In the genomic region with DNA sequence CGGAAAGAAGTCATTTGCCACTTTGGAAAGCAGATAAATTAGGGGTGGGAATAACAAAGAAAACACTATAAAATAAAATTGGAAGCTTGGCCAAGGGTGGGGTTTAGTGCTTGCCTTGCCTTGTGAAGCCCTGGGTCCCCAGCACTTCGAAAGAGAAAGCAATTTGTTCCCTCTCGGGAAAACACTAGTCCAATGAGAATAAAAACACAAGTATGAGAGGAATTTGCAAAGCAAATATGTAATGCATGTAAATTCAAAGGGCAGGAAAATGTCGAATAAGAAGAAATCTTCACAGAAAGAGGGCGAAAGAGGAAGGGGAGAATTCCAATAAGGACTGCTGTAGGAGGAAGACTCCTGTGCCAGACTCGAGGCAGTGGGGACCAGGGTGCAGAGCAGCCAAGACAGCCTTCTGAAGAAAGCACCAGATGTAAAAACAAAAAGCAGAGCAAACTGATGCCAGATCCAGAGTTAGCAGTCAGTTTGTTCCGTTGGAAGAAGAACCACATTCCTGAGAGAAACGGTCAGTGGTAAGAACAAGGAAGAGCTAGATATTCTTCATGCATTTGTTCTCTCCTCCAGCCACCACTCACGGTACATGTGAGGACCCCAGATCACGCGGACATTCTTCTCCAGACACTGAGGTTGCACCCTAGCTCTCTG, we compare ENCODE assay signal across 14 mouse cellular contexts. TPM values are rescaled to one million over a fixed set of nuclear protein-coding genes. Genes with fewer than 3 reads are reported as not detected.
DNase-seq lines count a peak whose midpoint lies in the region; ATAC-seq and TF ChIP-seq lines count a peak whose summit lies in the region.
"Had no signal": no experiment of that assay in that cellular context is flagged by ENCODE, and none has a peak within 500 bp of the region (broad histone marks: within the 10 kb centered on the region; RNA-seq: fewer than 3 reads in every experiment).

No protein-coding gene starts in this region.

- H3K4me2 ChIP-seq in heart, embryonic 15.5 days, result peak overlapping the region; percentile 16
- peak overlapping the region; percentile 72 for H3K4me2 ChIP-seq in myocyte (ENCODE audit: low read depth)
- H3K4me2 ChIP-seq in forebrain, embryonic 15.5 days (replicated peaks), result no peak overlapping the region
- H3K4me2 ChIP-seq: limb, embryonic 13.5 days had no signal

- no peak for ATAC-seq in heart, embryonic 15.5 days (replicated peaks; ENCODE audit: insufficient number of reproducible peaks, insufficient read depth, low FRiP score, low read depth)
- no peak for ATAC-seq in forebrain, embryonic 15.5 days (replicated peaks)

- no peak for DNase-seq in kidney, adult 2 months
- no peak for DNase-seq in kidney, postnatal 10 days
- DNase-seq in spleen, postnatal 36 days (ENCODE audit: low spot score in 2 of 2), result no peak
- DNase-seq: kidney, adult 18-20 months; layer of hippocampus, postnatal 36 days; thymus, postnatal 14 days had no signal

- H3K36me3 ChIP-seq in kidney, adult 2 months (ENCODE audit: control insufficient read depth, insufficient read depth, low read length), result no peaks in the 10 kb centered on the region
- no peaks in the 10 kb centered on the region for H3K36me3 ChIP-seq in heart, embryonic 15.5 days
- H3K36me3 ChIP-seq in myocyte (ENCODE audit: control insufficient read depth, insufficient read depth), result no peaks in the 10 kb centered on the region
- H3K36me3 ChIP-seq in forebrain, embryonic 15.5 days, result no peaks in the 10 kb centered on the region
- H3K36me3 ChIP-seq: limb, embryonic 13.5 days had no signal

- peak overlapping the region; percentile 68 for H3K27ac ChIP-seq in kidney, adult 2 months (ENCODE audit: insufficient read depth, low read depth, low read length)
- peak overlapping the region; percentile 7; the same call in 1 of the 2 replicates for H3K27ac ChIP-seq in brown adipose tissue, adult 24 weeks (replicated peaks; ENCODE audit: low read depth, low read length)
- peak overlapping the region; percentile 43 for H3K27ac ChIP-seq in heart, embryonic 15.5 days
- H3K27ac ChIP-seq in forebrain, embryonic 15.5 days (replicated peaks), result no peak overlapping the region
- H3K27ac ChIP-seq: limb, embryonic 13.5 days had no signal

- H3K4me1 ChIP-seq in kidney, adult 2 months (ENCODE audit: control insufficient read depth, insufficient read depth, low read length), result peaks cover 3% of the 10 kb centered on the region; the same call in 1 of the 2 replicates
- peaks cover 11% of the 10 kb centered on the region; the same call in 1 of the 2 replicates for H3K4me1 ChIP-seq in brown adipose tissue, adult 24 weeks (ENCODE audit: control insufficient read depth, insufficient read depth, insufficient read length, low read length)
- H3K4me1 ChIP-seq in heart, embryonic 15.5 days (replicated peaks), result peaks cover 18% of the 10 kb centered on the region
- H3K4me1 ChIP-seq in forebrain, embryonic 15.5 days, result no peaks in the 10 kb centered on the region
- H3K4me1 ChIP-seq: limb, embryonic 13.5 days had no signal

- 43% methylated on average over 11 of the region's 11 CpGs for WGBS in kidney, adult 2 months
- WGBS in heart, embryonic 15.5 days, result 50% methylated on average over 11 of the region's 11 CpGs
- 78% methylated on average over 11 of the region's 11 CpGs for WGBS in forebrain, embryonic 15.5 days

- TF ChIP-seq CTCF in kidney, adult 2 months (conservative IDR thresholded peaks at IDR 0.05; ENCODE audit: insufficient read depth, insufficient read length, low read depth, low read length), result no peak

- H3K9ac ChIP-seq in heart, embryonic 15.5 days, result no peak overlapping the region
- no peak overlapping the region for H3K9ac ChIP-seq in forebrain, embryonic 15.5 days (replicated peaks)
- H3K9ac ChIP-seq: limb, embryonic 13.5 days had no signal

- H3ac ChIP-seq in myocyte (ENCODE audit: control insufficient read depth, insufficient read length), result no peak overlapping the region

- no peaks in the 10 kb centered on the region for H3K27me3 ChIP-seq in kidney, adult 2 months (replicated peaks; ENCODE audit: control insufficient read depth, insufficient read depth, low read length)
- no peaks in the 10 kb centered on the region for H3K27me3 ChIP-seq in heart, embryonic 15.5 days
- H3K27me3 ChIP-seq in myocyte (ENCODE audit: control insufficient read depth, insufficient read depth, insufficient read length), result no peaks in the 10 kb centered on the region
- no peaks in the 10 kb centered on the region for H3K27me3 ChIP-seq in forebrain, embryonic 15.5 days
- H3K27me3 ChIP-seq: limb, embryonic 13.5 days; megakaryocyte, embryonic 14.5 days had no signal

- H3K4me3 ChIP-seq in kidney, adult 2 months (ENCODE audit: insufficient read depth, low read depth, low read length), result no peak overlapping the region
- H3K4me3 ChIP-seq in brown adipose tissue, adult 24 weeks (ENCODE audit: insufficient read depth, low read depth, low read length), result 0 out of 2 replicates have a peak overlapping the region, but pooled peaks have one; percentile 20
- no peak overlapping the region for H3K4me3 ChIP-seq in heart, embryonic 15.5 days
- H3K4me3 ChIP-seq in myocyte, result peak overlapping the region; percentile 2
- H3K4me3 ChIP-seq in forebrain, embryonic 15.5 days, result no peak overlapping the region
- H3K4me3 ChIP-seq: limb, embryonic 13.5 days; megakaryocyte, embryonic 14.5 days had no signal

- no peaks in the 10 kb centered on the region for H3K9me3 ChIP-seq in heart, embryonic 15.5 days (replicated peaks)
- H3K9me3 ChIP-seq in forebrain, embryonic 15.5 days, result no peaks in the 10 kb centered on the region
- H3K9me3 ChIP-seq: limb, embryonic 13.5 days; megakaryocyte, embryonic 14.5 days had no signal

- no peak for TF ChIP-seq POLR2A in kidney, adult 2 months (IDR thresholded peaks at IDR 0.05; ENCODE audit: low read depth, low read length)
- TF ChIP-seq POLR2A in myocyte (IDR thresholded peaks at IDR 0.05; ENCODE audit: insufficient read length, low read depth), result no peak

- no peaks in the 10 kb centered on the region for H3K79me2 ChIP-seq in myocyte (ENCODE audit: control insufficient read depth, insufficient read depth)

TF ChIP-seq in myocyte, 11 proteins besides CTCF, POLR2A, EP300 and RAD21:
- TF ChIP-seq MYOD1 (IDR thresholded peaks at IDR 0.05; ENCODE audit: control insufficient read depth in 1 of 3, insufficient read length in 2 of 3, low read depth in 2 of 3) (no peak), MAX (IDR thresholded peaks at IDR 0.05; ENCODE audit: low read depth) (no peak), MYOG (IDR thresholded peaks at IDR 0.05; ENCODE audit: control insufficient read depth in 1 of 3, insufficient read depth in 1 of 3, insufficient read length in 2 of 3, low read depth in 2 of 3) (no peak), TCF12 (IDR thresholded peaks at IDR 0.05; ENCODE audit: insufficient read depth, poor library complexity, severe bottlenecking) (no peak), E2F4 (IDR thresholded peaks at IDR 0.05; ENCODE audit: insufficient read depth) (no peak), CEBPB (IDR thresholded peaks at IDR 0.05; ENCODE audit: insufficient read depth, poor library complexity, severe bottlenecking) (no peak), SRF (IDR thresholded peaks at IDR 0.05; ENCODE audit: control insufficient read depth, insufficient read length, low read depth) (no peak), TCF3 (IDR thresholded peaks at IDR 0.05; ENCODE audit: insufficient read length, low read depth) (no peak), USF1 (IDR thresholded peaks at IDR 0.05; ENCODE audit: low read depth) (no peak), REST (IDR thresholded peaks at IDR 0.05; ENCODE audit: insufficient read depth, insufficient read length) (no peak), POLR2AphosphoS2 (IDR thresholded peaks at IDR 0.05; ENCODE audit: insufficient read length, low read depth) (no peak)

RNA-seq across cellular contexts. Expression of gene Asb15, which starts 26.6 kb away (rescaled TPM):
- 2.6 and 3.8 TPM in 2 replicates for polyA plus RNA-seq in kidney, adult 2 months (2012; rRNA removed)
- polyA plus RNA-seq in brown adipose tissue, adult 24 weeks (2012; ENCODE audit: insufficient read depth, insufficient read length, missing spikeins), result 0.24 and 0.67 TPM in 2 replicates
- 0.32 and 0.48 TPM in 2 replicates for polyA plus RNA-seq in heart, embryonic 15.5 days (2015; fragmentation: Nextera tagmentation; extraction: Ambion mirVana)
- polyA plus RNA-seq in myocyte (2012; fragmentation: generic; extraction: Trizol), result 0.16 TPM
- not detected in 2 replicates for polyA plus RNA-seq in forebrain, embryonic 15.5 days (2015; fragmentation: Nextera tagmentation; extraction: Ambion mirVana)
- polyA plus RNA-seq: limb, embryonic 13.5 days; spleen, adult 2 months had no signal

RNA-seq across cellular contexts. Expression of gene Ndufa5, which starts 26.7 kb away (rescaled TPM):
- 14.8 and 24.9 TPM in 2 replicates for polyA plus RNA-seq in kidney, adult 2 months (2012; rRNA removed)
- 1,161 and 1,624 TPM in 2 replicates for polyA plus RNA-seq in brown adipose tissue, adult 24 weeks (2012; ENCODE audit: insufficient read depth, insufficient read length, missing spikeins)
- polyA plus RNA-seq in heart, embryonic 15.5 days (2015; fragmentation: Nextera tagmentation; extraction: Ambion mirVana), result 599 and 895 TPM in 2 replicates
- 234 TPM for polyA plus RNA-seq in myocyte (2012; fragmentation: generic; extraction: Trizol)
- polyA plus RNA-seq in forebrain, embryonic 15.5 days (2015; fragmentation: Nextera tagmentation; extraction: Ambion mirVana), result 313 and 328 TPM in 2 replicates

RNA-seq across cellular contexts. Expression of gene Iqub, which starts 39.7 kb away (rescaled TPM):
- polyA plus RNA-seq in kidney, adult 2 months (2012; rRNA removed), result 0.03 TPM in 1 of 2 replicates, not detected in the other
- not detected in 2 replicates for polyA plus RNA-seq in brown adipose tissue, adult 24 weeks (2012; ENCODE audit: insufficient read depth, insufficient read length, missing spikeins)
- polyA plus RNA-seq in heart, embryonic 15.5 days (2015; fragmentation: Nextera tagmentation; extraction: Ambion mirVana), result 0.28 and 0.29 TPM in 2 replicates
- polyA plus RNA-seq in myocyte (2012; fragmentation: generic; extraction: Trizol), result not detected
- polyA plus RNA-seq in forebrain, embryonic 15.5 days (2015; fragmentation: Nextera tagmentation; extraction: Ambion mirVana), result 1.2 and 2.1 TPM in 2 replicates
- polyA plus RNA-seq: spleen, adult 2 months had no signal

RNA-seq across cellular contexts. Expression of gene Lmod2, which starts 43.0 kb away (rescaled TPM):
- 1.1 TPM in 1 of 2 replicates, not detected in the other for polyA plus RNA-seq in kidney, adult 2 months (2012; rRNA removed)
- polyA plus RNA-seq in brown adipose tissue, adult 24 weeks (2012; ENCODE audit: insufficient read depth, insufficient read length, missing spikeins), result 5.3 and 6.8 TPM in 2 replicates
- 38.2 and 51.2 TPM in 2 replicates for polyA plus RNA-seq in heart, embryonic 15.5 days (2015; fragmentation: Nextera tagmentation; extraction: Ambion mirVana)
- 33.6 TPM for polyA plus RNA-seq in myocyte (2012; fragmentation: generic; extraction: Trizol)
- not detected in 2 replicates for polyA plus RNA-seq in forebrain, embryonic 15.5 days (2015; fragmentation: Nextera tagmentation; extraction: Ambion mirVana)
- polyA plus RNA-seq: brain, embryonic 14.5 days; spleen, adult 2 months had no signal

Comparison
In these comparisons a context has a peak if more than half of its experiments do, and no peak if none do; other contexts are left out.
1. H3K4me3 ChIP-seq: peak in brown adipose tissue, adult 24 weeks (single experiment) and myocyte (single experiment); none in kidney, adult 2 months (single experiment), heart, embryonic 15.5 days (single experiment) and forebrain, embryonic 15.5 days (single experiment).